11 mouse cellular contexts compared by ENCODE assay signal in the genomic region with DNA sequence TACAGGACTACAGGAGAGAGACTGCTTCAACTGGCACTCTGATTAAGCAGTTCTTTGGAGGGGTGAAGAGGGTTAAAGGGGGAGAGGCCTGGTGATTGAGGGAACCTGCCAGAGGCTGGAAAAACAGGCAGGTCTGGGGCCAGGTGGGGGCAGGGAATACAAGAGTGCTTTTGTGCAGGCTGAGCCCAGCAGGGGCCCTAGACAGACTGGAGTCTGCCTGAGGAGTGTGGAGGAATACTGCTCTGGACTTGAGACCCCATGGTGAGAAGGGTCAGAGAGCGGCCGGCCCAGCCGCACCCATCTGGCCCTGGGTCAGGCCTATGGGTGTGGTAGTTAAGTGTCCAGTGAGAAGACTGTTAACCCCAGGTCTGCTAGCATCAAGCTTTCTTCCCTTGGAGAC. TPM values are rescaled to one million over a fixed set of nuclear protein-coding genes. Genes with fewer than 3 reads are reported as not detected.
DNase-seq lines count a peak whose midpoint lies in the region; ATAC-seq lines count a peak whose summit lies in the region.
"Had no signal": no experiment of that assay in that cellular context is flagged by ENCODE, and none has a peak within 500 bp of the region (broad histone marks: within the 10 kb centered on the region; RNA-seq: fewer than 3 reads in every experiment).

No protein-coding gene starts in this region.

- DNase-seq in heart, adult 9 months (ENCODE audit: low spot score in 2 of 2): no peak
- peak; percentile 38 for DNase-seq in urinary bladder, postnatal 14 days (ENCODE audit: low spot score)
- no peak for DNase-seq in urinary bladder, postnatal 10 days (ENCODE audit: low spot score)
- peak; percentile 54 for DNase-seq in limb, embryonic 10.5 days (ENCODE audit: low spot score)
- DNase-seq in yolk sac, embryonic 10.5 days (ENCODE audit: low spot score): peak; percentile 80
- DNase-seq in adrenal gland, adult 2 months: no peak
- DNase-seq in cerebellum, postnatal 36 days: no peak
- DNase-seq: spleen, adult 18-20 months had no signal

- H3K9me3 ChIP-seq in heart, embryonic 12.5 days (replicated peaks): no peaks in the 10 kb centered on the region
- H3K9me3 ChIP-seq in limb, embryonic 10.5 days (replicated peaks): no peaks in the 10 kb centered on the region

- H3K27me3 ChIP-seq in heart, embryonic 12.5 days (replicated peaks): no peaks in the 10 kb centered on the region
- no peaks in the 10 kb centered on the region for H3K27me3 ChIP-seq in limb, embryonic 10.5 days (ENCODE audit: low read depth, poor library complexity, severe bottlenecking)

- no peak overlapping the region for H3K4me3 ChIP-seq in heart, embryonic 12.5 days
- 0 out of 2 replicates have a peak overlapping the region, but pooled peaks have one; percentile 6 for H3K4me3 ChIP-seq in limb, embryonic 10.5 days
- H3K4me3 ChIP-seq: myocyte had no signal

- WGBS in heart, embryonic 12.5 days: 49% methylated on average over 3 of the region's 3 CpGs
- 47% methylated on average over 3 of the region's 3 CpGs for WGBS in limb, embryonic 10.5 days

- ATAC-seq in heart, embryonic 12.5 days (ENCODE audit: insufficient number of reproducible peaks, low FRiP score): peak; percentile 40; the same call in 1 of the 2 replicates

- peak overlapping the region; percentile 56 for H3K27ac ChIP-seq in heart, embryonic 12.5 days (ENCODE audit: poor library complexity, severe bottlenecking)
- H3K27ac ChIP-seq in limb, embryonic 10.5 days: peak overlapping the region; percentile 84
- H3K27ac ChIP-seq: hindbrain, embryonic 14.5 days had no signal

- peaks cover 49% of the 10 kb centered on the region for H3K4me1 ChIP-seq in heart, embryonic 12.5 days (replicated peaks)
- H3K4me1 ChIP-seq in limb, embryonic 10.5 days: peaks cover 68% of the 10 kb centered on the region

- H3K4me2 ChIP-seq in heart, embryonic 12.5 days: no peak overlapping the region
- H3K4me2 ChIP-seq: hindbrain, embryonic 14.5 days had no signal

- no peak overlapping the region for H3K9ac ChIP-seq in heart, embryonic 12.5 days
- H3K9ac ChIP-seq: hindbrain, embryonic 14.5 days had no signal

- H3K36me3 ChIP-seq in heart, embryonic 12.5 days: peaks cover 46% of the 10 kb centered on the region
- H3K36me3 ChIP-seq in limb, embryonic 10.5 days: peaks cover 63% of the 10 kb centered on the region

RNA-seq across cellular contexts. Expression of gene Mrc2, which starts 6.7 kb away (rescaled TPM):
- polyA plus RNA-seq in heart, embryonic 12.5 days (2016; fragmentation: Nextera tagmentation; extraction: Ambion mirVana): 16.0 and 16.3 TPM in 2 replicates
- 27.6 and 31.6 TPM in 2 replicates for polyA plus RNA-seq in limb, embryonic 10.5 days (2016; fragmentation: Nextera tagmentation; extraction: Ambion mirVana)
- total RNA-seq in adrenal gland, adult 2 months (2021): 10 to 100 TPM; 17.0 to 24.9 TPM
- polyA plus RNA-seq in adrenal gland, adult 2 months (2012; rRNA removed): 30.2 and 35.7 TPM in 2 replicates

Comparison
In these comparisons a context has a peak if more than half of its experiments do, and no peak if none do; other contexts are left out.
1. DNase-seq: peak in urinary bladder, postnatal 14 days (single experiment), limb, embryonic 10.5 days (single experiment) and yolk sac, embryonic 10.5 days (single experiment); none in heart, adult 9 months (0 of 2), urinary bladder, postnatal 10 days (single experiment), adrenal gland, adult 2 months (single experiment) and cerebellum, postnatal 36 days (0 of 2).